Mouse (Mus musculus): ENCODE results near the gene Rab12.
"Not testable (repeated sequence)": the region's sequence is repeated elsewhere in the genome, so short reads cannot be mapped to it uniquely, and the experiment has no call there.

The Rab12 gene

DNA sequence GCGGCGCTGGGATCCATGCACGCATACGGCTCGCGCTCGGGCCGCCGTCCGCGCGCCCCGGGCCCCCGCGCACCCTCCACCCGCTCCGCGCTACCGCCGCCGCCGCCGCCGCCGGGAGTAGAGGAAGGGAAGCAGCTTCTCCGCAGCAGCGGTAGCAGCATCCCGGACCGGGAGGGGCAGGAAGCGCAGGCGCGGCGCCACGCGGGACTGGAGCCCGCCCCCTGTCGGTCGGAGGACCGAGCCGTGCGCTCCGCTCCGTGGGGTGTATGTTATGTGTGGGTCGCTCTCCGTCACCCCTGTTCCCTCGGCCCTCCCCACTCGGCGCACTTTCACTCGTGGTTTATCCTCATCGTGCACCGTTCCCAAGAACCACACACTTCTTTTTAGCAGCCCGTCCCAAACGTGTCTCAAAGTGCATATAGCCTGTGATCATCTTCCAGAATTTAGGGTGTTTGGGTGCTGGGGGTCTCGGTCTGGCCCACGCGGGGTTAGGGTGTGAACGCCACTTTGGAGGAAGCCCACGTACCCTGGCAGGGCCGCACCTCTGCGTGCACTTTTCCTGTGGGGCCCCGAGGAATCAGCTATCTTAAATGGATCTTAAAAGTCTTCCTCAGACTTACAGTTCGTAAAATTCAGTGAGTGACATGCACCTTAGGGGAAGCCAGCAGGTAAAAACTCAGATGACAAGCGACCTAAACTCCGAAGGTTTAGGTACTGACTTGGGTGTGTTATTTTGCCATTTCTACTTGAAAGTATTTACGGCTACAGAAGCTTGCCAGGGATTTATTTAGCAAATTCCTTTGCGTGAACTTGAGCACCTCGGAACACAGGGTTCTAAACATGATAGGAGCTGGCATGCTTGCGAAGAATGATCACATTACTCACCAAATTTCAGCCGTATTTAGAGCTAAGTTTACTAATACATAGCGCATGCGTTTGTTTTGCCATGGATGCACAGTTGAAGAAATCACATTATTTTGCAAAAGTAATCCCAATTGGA lies at the start of gene Rab12:
Rab12 (minus strand) TSS at position 176 of the 1,000 bp plus-strand sequence.
- DNase-seq: peak; percentile 93

DNA sequence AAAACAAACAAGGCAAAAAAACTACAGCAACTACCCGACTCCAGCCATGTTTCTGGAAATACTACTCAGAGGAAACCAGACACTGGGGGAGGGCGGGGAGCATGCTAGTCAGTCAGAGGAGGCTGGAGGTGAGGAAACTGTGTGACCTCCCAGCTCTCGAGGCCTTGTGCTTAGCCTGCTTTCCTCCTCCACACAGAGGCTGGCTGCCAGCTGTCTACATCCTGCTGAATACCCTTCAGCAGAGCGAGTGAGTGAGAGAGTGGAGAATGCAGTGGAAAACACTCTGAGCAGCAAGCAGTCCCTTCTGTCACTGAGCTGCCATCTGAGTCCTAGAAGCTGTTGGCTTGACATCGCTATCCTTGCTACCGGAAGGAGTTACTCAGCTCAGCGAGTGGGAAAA lies 44.7 kb upstream of the Rab12 start:
- DNase-seq: no peak

DNA sequence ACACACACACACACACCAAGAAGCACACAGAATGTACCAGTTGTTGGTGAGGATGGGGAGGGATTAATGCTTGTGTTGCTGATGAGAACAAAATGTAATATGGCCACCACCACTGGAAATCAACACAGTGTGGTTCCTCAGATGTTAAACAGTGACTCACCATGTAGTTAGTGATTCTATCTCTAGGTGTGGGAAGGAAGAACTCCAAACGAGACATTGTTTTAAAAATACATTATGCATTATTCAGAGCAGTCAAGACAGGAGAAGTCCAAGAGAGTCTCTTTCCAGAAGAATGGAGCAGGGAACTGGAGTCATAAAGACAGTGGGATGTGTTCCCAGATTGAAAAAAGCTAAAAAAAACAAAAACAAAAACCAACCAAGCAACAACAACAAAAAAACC lies 44.0 kb upstream of the Rab12 start:
- DNase-seq: no peak

DNA sequence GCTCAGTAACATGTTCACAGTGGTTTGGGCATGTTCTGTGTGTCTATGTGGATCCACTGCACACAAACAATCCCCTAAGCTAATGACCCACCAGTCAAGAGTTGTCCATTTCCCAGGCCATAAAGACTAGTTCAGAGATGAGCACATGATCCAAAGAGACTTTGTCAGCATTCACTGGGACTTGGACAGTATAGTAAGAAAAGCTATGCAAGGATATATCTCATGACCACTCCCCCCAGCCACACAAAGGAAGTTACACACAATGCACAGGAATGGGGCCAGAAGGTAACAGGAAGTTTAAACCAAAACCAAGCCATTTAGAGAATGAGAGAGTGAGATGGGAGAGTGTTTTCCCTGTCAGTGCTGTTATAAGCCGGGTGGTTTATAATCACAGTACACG lies 41.9 kb upstream of the Rab12 start:
- DNase-seq: no peak

DNA sequence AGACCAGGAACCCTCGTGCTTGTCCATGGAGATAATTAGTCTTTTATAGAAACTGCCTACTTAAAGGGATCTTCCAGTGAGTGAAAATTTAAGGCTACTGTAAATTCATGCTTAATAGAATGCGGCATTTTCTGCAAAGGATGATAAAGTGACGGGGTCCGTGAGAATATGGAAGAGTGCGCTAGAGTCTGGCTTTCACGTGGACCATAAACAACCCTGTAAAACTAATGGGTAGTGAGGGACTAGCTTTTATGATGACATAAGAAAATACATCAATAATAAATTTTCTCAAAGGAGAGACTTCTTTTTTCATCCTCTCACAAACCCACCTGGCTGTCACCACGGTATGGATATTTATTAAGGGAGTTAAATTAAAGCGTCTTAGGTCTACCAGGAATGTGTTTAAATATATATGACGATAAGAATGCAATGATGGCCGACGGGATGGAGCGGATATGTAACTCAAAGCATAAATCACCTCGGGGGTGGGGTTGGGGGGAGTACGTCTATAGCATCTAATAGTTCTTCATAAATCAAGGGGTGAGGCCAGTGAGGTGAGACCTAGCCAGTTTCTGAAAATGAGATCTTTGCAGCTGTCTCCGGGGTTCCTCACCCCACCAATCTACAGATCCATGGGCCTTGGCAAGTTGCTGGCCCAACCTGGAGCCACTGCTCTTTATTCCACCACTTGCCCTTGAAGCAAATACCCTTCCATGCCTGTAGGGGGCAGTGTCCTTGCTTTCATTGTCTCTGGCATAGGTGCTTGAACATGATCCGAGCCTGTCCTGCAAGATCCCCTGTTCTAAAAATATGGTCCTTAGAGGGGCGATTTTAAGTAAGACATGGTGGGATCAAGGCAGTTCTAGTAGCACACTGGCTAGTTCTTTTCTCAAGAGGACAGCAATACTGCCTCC lies 39.1 kb upstream of the Rab12 start:
- DNase-seq: peak; percentile 18

DNA sequence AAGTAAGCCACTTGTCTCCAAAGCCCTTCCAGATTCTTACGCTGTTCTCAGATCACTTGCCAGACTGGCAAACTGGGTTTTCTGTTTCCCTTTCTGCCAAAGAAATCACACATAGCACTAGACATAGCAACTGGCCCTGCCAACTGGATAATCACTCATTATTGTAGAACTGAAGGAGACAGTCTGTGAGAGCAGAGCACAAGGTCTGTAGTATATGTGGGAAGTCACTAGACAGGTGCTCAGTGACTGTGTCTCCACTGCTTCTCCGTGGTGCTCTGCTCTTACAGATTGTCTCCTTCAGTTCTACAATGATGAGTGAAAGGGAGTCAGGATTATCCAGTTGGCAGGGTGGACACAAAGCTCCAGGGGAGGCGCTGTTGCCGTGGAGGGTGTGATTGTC lies 33.2 kb upstream of the Rab12 start:
- DNase-seq: no peak

DNA sequence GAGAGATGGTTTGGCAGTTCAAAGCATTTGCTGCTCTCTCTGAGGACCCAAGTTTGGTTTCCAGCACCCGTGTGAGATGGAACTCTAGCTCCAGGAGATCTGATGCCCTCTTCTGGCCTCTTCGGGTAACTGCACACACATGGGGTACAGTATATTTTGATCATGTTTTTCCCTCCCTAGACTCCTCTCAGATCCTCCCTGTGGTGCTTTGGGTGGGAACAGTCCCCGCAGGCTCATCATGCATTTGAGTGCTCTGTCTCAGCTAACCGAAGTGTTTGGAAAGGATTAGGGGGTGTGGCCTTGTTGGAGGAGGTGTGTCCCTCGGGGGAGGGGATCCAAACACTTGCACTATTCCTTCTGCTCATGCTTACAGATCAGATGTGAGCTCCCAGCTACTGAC lies 31.0 kb upstream of the Rab12 start:
- no peak for DNase-seq

DNA sequence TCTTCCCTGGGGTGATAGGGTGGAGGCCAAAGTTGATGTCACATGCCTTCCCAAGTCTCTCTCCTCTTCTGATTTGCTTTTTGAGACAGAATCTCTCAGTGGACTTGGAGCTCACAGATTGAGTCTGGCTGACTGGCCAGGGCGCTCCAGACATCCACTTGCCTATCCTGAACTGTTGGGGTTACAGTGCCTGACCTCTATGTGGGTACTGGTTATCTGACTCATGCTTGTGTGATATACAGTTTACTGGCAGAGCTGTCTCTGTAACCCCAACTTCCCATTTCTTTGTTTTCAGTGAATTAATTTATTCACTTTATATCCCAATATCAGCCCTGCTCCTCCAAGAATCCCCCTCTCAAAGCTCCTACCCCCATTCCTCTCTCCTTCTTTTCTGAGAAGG lies 12.8 kb upstream of the Rab12 start:
- DNase-seq: no peak

DNA sequence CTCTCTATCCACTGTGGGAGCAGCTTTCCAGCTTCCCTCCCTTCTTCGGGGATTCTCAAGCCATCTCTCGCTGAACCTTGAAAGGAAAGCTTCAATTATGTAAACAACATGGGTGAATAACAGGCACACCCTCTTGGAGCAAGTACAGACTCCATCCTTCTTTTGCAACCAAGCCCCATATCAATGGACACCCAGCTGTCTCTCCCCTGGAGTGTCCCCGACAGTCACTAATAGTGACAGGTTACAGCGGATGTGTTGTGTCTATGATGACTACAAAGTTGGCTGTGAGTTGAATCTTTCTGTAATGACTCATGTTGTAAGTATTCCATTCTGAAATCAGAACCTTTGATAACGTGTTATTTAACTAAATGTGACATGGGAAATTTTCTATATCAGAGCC lies 3.9 kb upstream of the Rab12 start:
- DNase-seq: no peak

DNA sequence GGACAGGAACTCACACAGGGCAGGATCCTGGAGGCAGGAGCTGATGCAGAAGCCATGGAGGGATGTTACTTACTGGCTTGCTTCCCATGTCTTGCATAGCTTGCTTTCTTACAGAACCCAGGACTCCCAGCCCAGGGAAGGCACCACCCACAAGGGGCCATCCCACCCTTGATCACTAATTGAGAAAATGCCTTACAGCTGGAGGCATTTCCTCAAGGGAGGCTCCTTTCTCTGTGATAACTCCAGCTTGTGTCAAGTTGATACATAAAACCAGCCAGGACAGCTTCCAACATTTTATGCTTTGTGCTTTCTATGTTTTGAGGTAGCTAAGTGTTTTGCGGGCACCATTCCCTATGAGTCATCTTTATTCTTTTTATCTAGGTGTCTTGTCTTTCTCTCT lies 3.1 kb upstream of the Rab12 start:
- DNase-seq: not testable (repeated sequence)

DNA sequence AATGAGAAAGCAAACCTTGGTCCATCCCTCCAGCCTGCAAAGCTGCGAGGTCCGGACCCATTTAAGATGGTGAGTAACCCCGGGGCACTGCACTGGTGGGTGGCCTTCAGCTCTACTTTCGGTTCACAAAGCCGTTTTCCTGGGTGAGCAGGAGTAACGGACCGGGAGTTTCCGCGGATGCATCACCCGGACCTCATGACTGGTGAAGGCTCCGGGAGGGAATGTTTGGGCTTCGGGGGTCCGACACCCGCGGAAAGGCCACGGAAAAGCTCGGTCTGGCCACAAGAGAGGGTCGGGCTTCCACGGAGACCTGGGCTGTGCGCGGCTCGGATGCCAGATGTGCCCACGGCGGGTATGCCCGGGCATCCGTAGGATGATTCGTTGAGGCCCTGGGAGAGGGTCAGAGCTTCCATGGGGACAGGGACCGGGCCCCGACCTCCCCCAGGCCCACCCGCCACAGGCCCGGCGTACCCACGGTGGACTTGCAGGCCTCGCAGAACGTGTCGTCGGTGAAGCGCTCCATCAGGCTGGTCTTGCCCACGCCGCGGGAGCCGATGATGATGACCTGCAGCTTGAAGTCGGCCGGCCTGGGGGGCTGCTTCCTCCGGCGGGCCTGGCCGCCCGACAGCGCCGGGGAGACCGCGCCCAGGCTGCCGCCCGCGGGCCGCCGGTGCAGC lies 514 bp downstream of the Rab12 start:
- no peak for DNase-seq

DNA sequence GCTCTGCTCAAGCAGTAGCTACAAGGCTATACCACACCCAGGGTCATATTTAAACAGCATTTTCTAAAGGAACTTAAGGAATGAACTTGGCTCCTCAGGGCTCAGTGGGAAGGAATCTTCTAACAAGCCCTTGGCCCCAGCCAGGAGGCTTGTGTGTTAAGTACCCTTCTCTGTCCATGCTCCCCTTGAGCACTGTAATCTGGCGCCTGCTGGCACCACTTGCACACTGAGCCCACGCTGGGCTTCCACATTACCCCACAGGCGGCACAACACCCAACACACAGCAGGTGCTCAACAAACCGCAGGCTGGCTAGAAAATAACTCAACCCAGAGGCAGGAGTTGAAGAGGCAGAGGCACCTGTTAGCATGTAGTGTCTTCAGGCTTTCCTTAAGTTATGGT lies 2.6 kb downstream of the Rab12 start:
- peak; percentile 50 for DNase-seq

DNA sequence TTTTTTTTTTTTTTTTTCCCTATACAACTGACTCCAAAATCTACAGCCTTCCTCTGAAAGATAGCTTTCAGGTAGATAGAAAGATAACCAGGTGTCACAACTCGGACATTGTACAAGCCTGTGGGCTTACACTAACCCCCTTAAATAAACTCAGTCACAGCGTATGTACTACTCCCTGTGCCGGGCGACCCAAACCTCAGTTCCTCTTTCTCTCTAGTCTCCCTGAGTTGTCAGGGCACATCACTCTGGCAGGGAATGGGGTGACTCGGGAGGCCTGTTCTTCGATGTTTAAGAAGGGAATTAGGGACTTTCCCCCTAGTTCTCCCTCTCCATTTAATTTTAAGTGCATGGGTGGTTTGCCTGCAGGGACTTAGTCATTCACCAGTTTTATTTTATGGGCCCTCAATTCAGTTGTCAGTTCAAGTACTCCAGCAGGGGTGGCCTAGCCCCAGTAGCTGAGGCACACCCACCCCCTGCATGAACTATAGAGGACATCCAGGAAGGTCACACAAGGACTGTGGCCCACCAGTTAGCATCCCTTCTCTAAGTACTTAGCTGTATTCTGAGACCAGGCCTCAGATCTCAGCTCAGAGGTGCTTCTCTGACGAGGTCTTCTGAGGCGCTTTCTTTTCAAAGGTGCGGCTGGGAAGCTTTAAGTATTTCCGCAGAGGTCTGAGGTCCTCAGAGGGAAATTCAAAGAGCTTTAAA lies 5.1 kb downstream of the Rab12 start:
- DNase-seq: no peak

DNA sequence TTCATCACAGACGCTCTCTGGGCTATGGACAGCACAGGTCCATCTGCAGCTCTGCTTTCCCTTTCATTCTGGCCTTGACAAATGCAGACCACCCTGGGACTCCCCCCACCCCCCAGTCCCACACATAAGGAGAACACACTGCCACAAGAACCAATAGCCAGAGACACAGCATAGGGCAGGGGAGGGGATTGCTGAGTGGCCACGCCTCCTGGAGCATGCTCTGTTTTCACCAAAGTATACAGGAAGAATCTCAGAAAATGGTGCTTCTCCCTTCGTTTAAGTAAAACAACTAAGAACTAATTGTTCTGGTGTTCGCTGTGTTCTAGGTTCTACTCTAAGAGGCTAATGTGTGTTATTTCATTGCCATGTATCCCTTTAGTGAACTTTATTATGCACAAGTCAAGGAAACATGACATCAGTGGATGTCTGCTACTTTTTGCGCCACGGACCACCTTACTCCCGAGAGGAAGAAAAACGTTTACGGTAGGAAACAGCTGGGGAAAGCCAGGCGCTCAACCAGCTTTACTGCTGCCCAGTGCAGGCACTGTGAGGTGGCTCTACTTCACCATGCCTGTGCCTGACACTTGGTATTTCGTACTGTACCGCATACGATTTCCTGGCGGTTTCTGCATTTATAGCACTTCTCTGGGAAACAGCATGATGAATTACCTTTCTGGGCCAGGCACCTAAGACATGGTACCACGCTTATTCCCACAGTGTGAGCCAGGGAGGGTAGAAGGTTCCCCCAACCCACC lies 7.2 kb downstream of the Rab12 start:
- peak; percentile 26 for DNase-seq

DNA sequence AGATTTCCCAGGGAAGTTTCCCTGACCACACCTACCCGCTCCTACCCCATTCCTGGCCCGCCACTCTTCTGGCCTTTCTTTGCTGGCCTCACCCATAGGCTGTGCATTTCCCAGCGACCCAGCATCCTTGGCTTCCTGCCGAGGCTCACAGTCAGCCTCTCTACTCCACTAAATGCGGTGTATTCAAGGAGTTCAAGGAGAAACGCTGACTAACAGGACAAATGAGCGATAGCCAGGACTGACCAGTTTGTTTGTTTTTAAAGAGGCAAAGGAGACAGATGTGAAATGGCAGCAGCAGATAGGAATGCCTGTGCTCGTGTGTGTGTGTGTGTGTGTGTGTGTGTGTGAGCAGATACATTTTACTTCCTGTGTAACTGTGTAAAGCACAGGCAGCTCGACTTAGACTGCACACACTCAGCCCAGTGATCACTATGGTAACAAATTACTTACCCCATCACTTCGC lies 9.3 kb downstream of the Rab12 start:
- no peak for DNase-seq

DNA sequence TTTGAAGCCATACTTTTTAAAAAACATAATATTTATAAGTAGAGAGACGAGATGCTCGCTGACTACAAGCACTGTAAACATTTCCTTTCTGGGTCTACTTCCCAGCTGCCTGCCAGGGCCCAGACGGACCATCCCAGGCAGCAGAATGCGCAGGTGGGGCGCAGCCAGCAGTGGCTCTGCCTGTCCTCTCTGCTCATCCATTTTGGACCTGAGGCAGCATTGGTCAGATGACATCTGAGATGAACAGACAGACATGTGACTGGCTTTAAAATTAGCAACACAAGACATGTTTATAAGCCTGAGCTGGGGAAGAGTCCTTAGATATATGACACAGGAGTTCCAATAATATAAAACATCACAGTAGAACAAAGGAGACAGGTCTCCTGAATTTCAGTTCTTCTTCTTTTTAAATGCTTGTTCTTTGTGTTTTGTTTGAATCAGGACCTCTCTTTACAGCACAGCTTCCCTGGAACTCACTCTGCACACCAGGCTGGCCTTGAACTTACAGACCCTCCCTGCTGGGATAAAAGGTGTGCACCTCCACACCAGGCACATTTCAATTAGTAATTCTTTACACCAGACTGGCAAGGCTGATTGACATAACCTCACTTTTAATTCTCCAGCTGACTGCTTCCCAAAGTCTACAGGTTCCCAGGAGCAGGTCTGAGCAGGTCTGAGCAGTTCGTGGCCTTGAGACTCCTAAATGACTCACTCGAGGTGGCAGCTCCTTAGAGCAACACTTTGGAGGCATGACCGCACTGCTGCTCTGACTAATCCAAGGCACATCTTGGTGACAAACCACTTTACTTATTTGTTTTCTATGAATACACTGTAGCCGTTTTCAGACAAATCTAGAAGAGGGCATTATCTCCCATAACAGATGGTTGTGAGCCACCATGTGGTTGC lies 12.2 kb downstream of the Rab12 start:
- DNase-seq: no peak

DNA sequence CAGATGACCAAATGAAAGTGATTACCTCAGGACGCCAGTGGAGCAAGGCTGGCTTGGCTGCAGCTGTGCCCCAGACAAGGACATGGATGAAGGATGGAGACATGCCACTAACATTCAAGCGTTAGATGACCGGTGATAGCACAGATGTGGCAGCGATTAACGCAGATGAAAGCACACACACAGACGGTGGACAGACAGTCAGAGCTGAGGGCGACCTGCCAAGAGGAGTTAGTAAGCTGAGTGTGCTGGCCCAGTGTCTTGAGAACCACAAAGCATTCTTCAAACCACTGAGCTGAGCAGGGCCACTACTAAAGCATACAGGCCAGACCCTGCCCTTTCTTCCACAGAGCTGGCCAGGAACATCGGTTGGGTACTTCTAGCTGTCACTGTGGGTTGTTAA lies 14.6 kb downstream of the Rab12 start:
- no peak for DNase-seq

DNA sequence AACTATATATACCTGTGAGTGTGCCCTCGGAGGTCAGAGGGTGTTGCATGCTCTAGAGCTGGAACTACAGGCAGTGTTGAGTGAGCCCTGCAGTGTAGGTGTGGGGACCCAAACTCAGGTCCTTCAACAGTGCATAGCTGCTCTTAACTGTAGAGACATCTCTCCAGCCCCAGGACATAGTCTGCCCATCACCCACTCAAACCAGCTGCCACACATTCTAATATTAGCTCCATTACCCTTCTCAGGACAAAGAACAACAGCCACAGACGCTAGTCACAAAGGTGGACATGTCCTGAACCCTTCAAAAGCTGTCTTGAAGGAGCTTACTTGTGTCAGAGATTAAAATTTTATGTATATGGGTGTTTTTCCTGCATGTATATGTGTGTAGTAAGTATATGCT lies 15.3 kb downstream of the Rab12 start:
- DNase-seq: no peak

DNA sequence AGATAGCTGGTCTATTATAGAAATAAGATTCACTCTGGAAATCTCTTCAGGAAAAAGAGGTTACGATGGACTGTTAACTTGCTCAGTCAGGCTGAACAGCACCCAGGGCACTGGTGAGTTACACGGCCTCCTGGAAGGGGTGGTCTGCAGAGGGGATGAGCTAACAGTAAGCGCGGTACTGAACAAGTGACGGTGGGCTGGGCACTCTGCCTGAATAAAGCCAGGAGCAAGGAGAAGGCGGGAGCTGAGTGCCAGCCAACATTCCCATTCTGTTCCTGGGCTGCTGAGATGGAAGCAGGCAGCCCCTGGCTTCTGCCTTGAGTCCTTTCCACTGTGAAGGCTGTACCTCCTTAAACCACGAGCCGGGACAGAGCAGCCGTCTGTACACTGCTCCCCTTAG lies 16.1 kb downstream of the Rab12 start:
- DNase-seq: no peak

DNA sequence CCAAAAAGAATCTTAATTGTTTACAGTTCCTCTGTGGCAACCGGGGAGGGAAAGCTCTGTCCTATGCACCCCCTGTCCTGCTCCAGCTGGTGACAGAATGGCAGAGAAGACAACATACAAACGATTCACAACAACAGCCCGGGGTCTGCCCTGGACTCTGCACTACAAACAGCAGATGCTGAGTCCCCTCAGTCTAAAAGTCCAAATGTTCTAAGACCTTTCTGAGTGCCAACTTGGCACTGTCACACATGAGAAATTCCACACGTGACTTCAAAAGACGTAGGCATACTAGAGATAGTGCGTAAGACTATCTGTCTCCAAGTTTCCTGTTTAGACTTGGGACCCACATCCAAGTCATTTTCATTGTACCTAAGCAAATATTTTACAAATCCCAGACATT lies 16.7 kb downstream of the Rab12 start:
- no peak for DNase-seq

DNA sequence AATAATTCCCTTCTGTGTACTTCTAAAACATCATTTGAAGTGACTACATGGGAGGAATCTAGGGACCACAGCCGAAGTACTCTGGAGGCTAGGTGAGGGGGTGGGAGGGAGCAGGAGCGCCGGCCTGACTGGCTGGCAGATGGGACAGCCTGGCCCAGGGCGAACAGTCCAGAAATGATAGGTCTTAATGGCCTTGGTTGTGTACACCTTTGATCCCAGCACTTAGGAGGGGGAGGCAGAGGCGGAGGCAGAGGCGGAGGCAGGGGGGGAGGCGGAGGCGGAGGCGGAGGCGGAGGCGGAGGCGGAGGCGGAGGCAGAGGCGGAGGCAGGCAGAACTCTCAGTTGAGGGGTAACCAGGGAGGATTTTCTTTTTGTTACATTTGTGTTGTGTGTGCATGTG lies 20.9 kb downstream of the Rab12 start:
- DNase-seq: no peak

All from thymus, postnatal 14 days (tissue).